Mouse (Mus musculus) E14TG2a.4 (cell line): ENCODE results near the gene Prdx2.

Experiments used
- CTCF ChIP-seq: conservative IDR thresholded peaks from 2 replicates; pipeline ENCODE4 v1.5.1; 2014; ENCODE audit warnings: low read length
- POU5F1 ChIP-seq: IDR thresholded peaks from 2 replicates; pipeline ENCODE4 v1.6.1; 2014; ENCODE audit warnings: low read length, borderline replicate concordance

DNA sequence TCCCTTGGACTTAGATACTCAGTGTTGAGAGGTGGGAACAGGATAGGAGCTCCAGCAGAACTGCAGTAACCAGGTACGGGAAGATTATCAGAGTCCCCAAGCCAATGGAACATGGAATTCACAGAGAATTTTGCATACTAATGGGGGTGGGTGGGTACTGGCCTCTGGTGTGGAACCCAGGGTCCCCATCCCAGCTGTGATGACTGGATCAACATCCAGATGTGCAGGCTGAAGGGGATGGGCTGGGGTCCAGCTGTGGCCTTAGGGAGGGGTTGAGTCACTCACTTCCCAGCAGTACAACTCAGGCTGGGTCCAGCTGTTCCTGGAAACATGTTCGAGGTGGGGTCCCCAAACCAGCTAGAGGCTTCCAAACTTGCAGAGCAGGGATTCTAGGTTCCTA lies 18.5 kb downstream of the Prdx2 start:
- TF ChIP-seq CTCF: no peak
- TF ChIP-seq POU5F1: no peak
